Mouse (Mus musculus): Measurements from ENCODE around the gene Tmem178b. TPM values are rescaled to one million over a fixed set of nuclear protein-coding genes. Genes with fewer than 3 reads are reported as not detected.

The Tmem178b gene
- polyA plus RNA-seq, 1 experiment from 2014 or later = 0.14 TPM

- ATAC-seq (ENCODE audit: low read depth) = no peak
- no peak overlapping the region for H3K27ac ChIP-seq (ENCODE audit: low read length)
- WGBS = 74% methylated on average over 11 of the region's 11 CpGs
- H3K4me2 ChIP-seq (ENCODE audit: low read depth, low read length) = no peak overlapping the region
- no peaks in the 10 kb centered on the region for H3K9me3 ChIP-seq (ENCODE audit: control insufficient read depth, low read length)
- H3K36me3 ChIP-seq (ENCODE audit: control insufficient read depth, insufficient read depth, low read length) = no peaks in the 10 kb centered on the region
- no peak overlapping the region for H3K9ac ChIP-seq (ENCODE audit: low read length)
- no peaks in the 10 kb centered on the region for H3K4me1 ChIP-seq (replicated peaks; ENCODE audit: control insufficient read depth, insufficient read depth, low read length)
- H3K4me3 ChIP-seq (ENCODE audit: low read length) = no peak overlapping the region
- H3K27me3 ChIP-seq (ENCODE audit: control insufficient read depth, insufficient read depth, low read depth, low read length) = no peaks in the 10 kb centered on the region
Measured at GRCm38 (mm10) chr6:40006006-40006765, 133.1 kb downstream of the Tmem178b start.

GRCm38 (mm10) chr6:40008166-40008907 is 135.3 kb downstream of the Tmem178b start:
- Histone ChIP-seq H3K9ac (ENCODE audit: low read length) (no peak overlapping the region), H3K27me3 (ENCODE audit: control insufficient read depth, insufficient read depth, low read depth, low read length) (no peaks in the 10 kb centered on the region), H3K27ac (ENCODE audit: low read length) (no peak overlapping the region), H3K9me3 (ENCODE audit: control insufficient read depth, low read length) (no peaks in the 10 kb centered on the region), H3K4me1 (replicated peaks; ENCODE audit: control insufficient read depth, insufficient read depth, low read length) (no peaks in the 10 kb centered on the region), H3K4me2 (ENCODE audit: low read depth, low read length) (no peak overlapping the region), H3K36me3 (ENCODE audit: control insufficient read depth, insufficient read depth, low read length) (no peaks in the 10 kb centered on the region), H3K4me3 (ENCODE audit: low read length) (no peak overlapping the region)
- ATAC-seq (ENCODE audit: low read depth) = no peak
- WGBS = 39% methylated on average over 3 of the region's 3 CpGs

GRCm38 (mm10) chr6:40009718-40010117 is 136.6 kb downstream of the Tmem178b start:
- H3K4me2 ChIP-seq (ENCODE audit: low read depth, low read length) = no peak overlapping the region
- no peak for ATAC-seq (ENCODE audit: low read depth)
- no peaks in the 10 kb centered on the region for H3K36me3 ChIP-seq (ENCODE audit: control insufficient read depth, insufficient read depth, low read length)
- H3K4me1 ChIP-seq (replicated peaks; ENCODE audit: control insufficient read depth, insufficient read depth, low read length) = no peaks in the 10 kb centered on the region
- 60% methylated on average over 3 of the region's 3 CpGs for WGBS
- no peaks in the 10 kb centered on the region for H3K9me3 ChIP-seq (ENCODE audit: control insufficient read depth, low read length)
- H3K27me3 ChIP-seq (ENCODE audit: control insufficient read depth, insufficient read depth, low read depth, low read length) = no peaks in the 10 kb centered on the region
- H3K9ac ChIP-seq (ENCODE audit: low read length) = no peak overlapping the region
- no peak overlapping the region for H3K4me3 ChIP-seq (ENCODE audit: low read length)
- no peak overlapping the region for H3K27ac ChIP-seq (ENCODE audit: low read length)

GRCm38 (mm10) chr6:40011066-40011465 is 138.0 kb downstream of the Tmem178b start:
- H3K36me3 ChIP-seq (ENCODE audit: control insufficient read depth, insufficient read depth, low read length) = no peaks in the 10 kb centered on the region
- ATAC-seq (ENCODE audit: low read depth) = no peak
- no peaks in the 10 kb centered on the region for H3K27me3 ChIP-seq (ENCODE audit: control insufficient read depth, insufficient read depth, low read depth, low read length)
- H3K9ac ChIP-seq (ENCODE audit: low read length) = no peak overlapping the region
- no peaks in the 10 kb centered on the region for H3K4me1 ChIP-seq (replicated peaks; ENCODE audit: control insufficient read depth, insufficient read depth, low read length)
- no peak overlapping the region for H3K27ac ChIP-seq (ENCODE audit: low read length)
- H3K9me3 ChIP-seq (ENCODE audit: control insufficient read depth, low read length) = no peaks in the 10 kb centered on the region
- H3K4me2 ChIP-seq (ENCODE audit: low read depth, low read length) = no peak overlapping the region
- no peak overlapping the region for H3K4me3 ChIP-seq (ENCODE audit: low read length)
- WGBS = 84% methylated on average over 5 of the region's 5 CpGs

- no peaks in the 10 kb centered on the region for H3K27me3 ChIP-seq (ENCODE audit: control insufficient read depth, insufficient read depth, low read depth, low read length)
- no peak for ATAC-seq (ENCODE audit: low read depth)
- no peaks in the 10 kb centered on the region for H3K36me3 ChIP-seq (ENCODE audit: control insufficient read depth, insufficient read depth, low read length)
- H3K4me2 ChIP-seq (ENCODE audit: low read depth, low read length) = no peak overlapping the region
- no peak overlapping the region for H3K4me3 ChIP-seq (ENCODE audit: low read length)
- H3K4me1 ChIP-seq (replicated peaks; ENCODE audit: control insufficient read depth, insufficient read depth, low read length) = no peaks in the 10 kb centered on the region
- H3K9me3 ChIP-seq (ENCODE audit: control insufficient read depth, low read length) = no peaks in the 10 kb centered on the region
- 48% methylated on average over 5 of the region's 5 CpGs for WGBS
- no peak overlapping the region for H3K27ac ChIP-seq (ENCODE audit: low read length)
- H3K9ac ChIP-seq (ENCODE audit: low read length) = no peak overlapping the region
Measured at GRCm38 (mm10) chr6:40011609-40012008, 138.5 kb downstream of the Tmem178b start.

- Histone ChIP-seq H3K36me3 (ENCODE audit: control insufficient read depth, insufficient read depth, low read length) (no peaks in the 10 kb centered on the region), H3K4me1 (replicated peaks; ENCODE audit: control insufficient read depth, insufficient read depth, low read length) (no peaks in the 10 kb centered on the region), H3K9me3 (ENCODE audit: control insufficient read depth, low read length) (no peaks in the 10 kb centered on the region), H3K27me3 (ENCODE audit: control insufficient read depth, insufficient read depth, low read depth, low read length) (no peaks in the 10 kb centered on the region), H3K27ac (ENCODE audit: low read length) (no peak overlapping the region), H3K4me2 (ENCODE audit: low read depth, low read length) (no peak overlapping the region), H3K4me3 (ENCODE audit: low read length) (no peak overlapping the region), H3K9ac (ENCODE audit: low read length) (no peak overlapping the region)
- no peak for ATAC-seq (ENCODE audit: low read depth)
- WGBS = 33% methylated on average over 5 of the region's 5 CpGs
Measured at GRCm38 (mm10) chr6:40013407-40013806, 140.3 kb downstream of the Tmem178b start.

GRCm38 (mm10) chr6:40015185-40015584 is 142.1 kb downstream of the Tmem178b start:
- Histone ChIP-seq H3K4me1 (replicated peaks; ENCODE audit: control insufficient read depth, insufficient read depth, low read length) (no peaks in the 10 kb centered on the region), H3K4me3 (ENCODE audit: low read length) (no peak overlapping the region), H3K27ac (ENCODE audit: low read length) (no peak overlapping the region), H3K9me3 (ENCODE audit: control insufficient read depth, low read length) (no peaks in the 10 kb centered on the region), H3K27me3 (ENCODE audit: control insufficient read depth, insufficient read depth, low read depth, low read length) (no peaks in the 10 kb centered on the region), H3K4me2 (ENCODE audit: low read depth, low read length) (no peak overlapping the region), H3K36me3 (ENCODE audit: control insufficient read depth, insufficient read depth, low read length) (no peaks in the 10 kb centered on the region), H3K9ac (ENCODE audit: low read length) (no peak overlapping the region)
- ATAC-seq (ENCODE audit: low read depth) = no peak
- WGBS = 66% methylated on average over 4 of the region's 4 CpGs

GRCm38 (mm10) chr6:40015711-40016460 is 142.8 kb downstream of the Tmem178b start:
- Histone ChIP-seq H3K4me3 (ENCODE audit: low read length) (no peak overlapping the region), H3K27me3 (ENCODE audit: control insufficient read depth, insufficient read depth, low read depth, low read length) (no peaks in the 10 kb centered on the region), H3K4me2 (ENCODE audit: low read depth, low read length) (no peak overlapping the region), H3K27ac (ENCODE audit: low read length) (no peak overlapping the region), H3K9me3 (ENCODE audit: control insufficient read depth, low read length) (no peaks in the 10 kb centered on the region), H3K36me3 (ENCODE audit: control insufficient read depth, insufficient read depth, low read length) (no peaks in the 10 kb centered on the region), H3K4me1 (replicated peaks; ENCODE audit: control insufficient read depth, insufficient read depth, low read length) (no peaks in the 10 kb centered on the region), H3K9ac (ENCODE audit: low read length) (no peak overlapping the region)
- 49% methylated on average over 7 of the region's 7 CpGs for WGBS
- no peak for ATAC-seq (ENCODE audit: low read depth)

GRCm38 (mm10) chr6:40019396-40019795 is 146.3 kb downstream of the Tmem178b start:
- H3K27ac ChIP-seq (ENCODE audit: low read length) = no peak overlapping the region
- no peak for ATAC-seq (ENCODE audit: low read depth)
- no peak overlapping the region for H3K4me2 ChIP-seq (ENCODE audit: low read depth, low read length)
- 32% methylated on average over 4 of the region's 4 CpGs for WGBS
- H3K4me1 ChIP-seq (replicated peaks; ENCODE audit: control insufficient read depth, insufficient read depth, low read length) = no peaks in the 10 kb centered on the region
- H3K9ac ChIP-seq (ENCODE audit: low read length) = no peak overlapping the region
- H3K9me3 ChIP-seq (ENCODE audit: control insufficient read depth, low read length) = no peaks in the 10 kb centered on the region
- H3K4me3 ChIP-seq (ENCODE audit: low read length) = no peak overlapping the region
- H3K27me3 ChIP-seq (ENCODE audit: control insufficient read depth, insufficient read depth, low read depth, low read length) = no peaks in the 10 kb centered on the region
- H3K36me3 ChIP-seq (ENCODE audit: control insufficient read depth, insufficient read depth, low read length) = no peaks in the 10 kb centered on the region
